Mouse (Mus musculus) embryonic facial prominence, embryonic 15.5 days (tissue): ENCODE data around the gene Mrm2. TPM values are rescaled to one million over a fixed set of nuclear protein-coding genes. Genes with fewer than 3 reads are reported as not detected.

Experiments
- ATAC-seq: fragments of 200-750 bp; cut with Nextera tagmentation; 2 replicates; pipeline ENCODE4 v1.8.0; 2017; ENCODE audit warnings: low read depth, moderate TSS enrichment; ENCODE audit not compliant: insufficient number of reproducible peaks, low FRiP score, low TSS enrichment
- H3K27ac ChIP-seq: fragments of 300-500 bp; sonication (generic); replicated peaks from 2 replicates; pipeline ENCODE4 v1.5.1; 2015; ENCODE audit warnings: mild to moderate bottlenecking, inconsistent platforms
- H3K27me3 ChIP-seq: fragments of 300-500 bp; sonication (generic); 2 replicates; pipeline ENCODE4 v1.6.1; 2015; ENCODE audit warnings: inconsistent platforms
- H3K36me3 ChIP-seq: fragments of 300-500 bp; sonication (generic); 2 replicates; pipeline ENCODE4 v1.6.1; 2015; ENCODE audit warnings: mild to moderate bottlenecking, inconsistent platforms
- H3K4me1 ChIP-seq: fragments of 300-500 bp; sonication (generic); 2 replicates; pipeline ENCODE4 v1.6.1; 2015; ENCODE audit warnings: inconsistent platforms
- H3K4me2 ChIP-seq: fragments of 300-500 bp; sonication (generic); replicated peaks from 2 replicates; pipeline ENCODE4 v1.6.1; 2015; ENCODE audit warnings: mild to moderate bottlenecking, inconsistent platforms
- H3K4me3 ChIP-seq: fragments of 300-500 bp; sonication (generic); replicated peaks from 2 replicates; pipeline ENCODE4 v1.5.1; 2015; ENCODE audit warnings: mild to moderate bottlenecking, inconsistent platforms
- H3K9ac ChIP-seq: fragments of 300-500 bp; sonication (generic); 2 replicates; pipeline ENCODE4 v1.6.1; 2015; ENCODE audit warnings: inconsistent platforms
- H3K9me3 ChIP-seq: fragments of 300-500 bp; sonication (generic); replicated peaks from 2 replicates; pipeline ENCODE4 v1.6.1; 2016; ENCODE audit warnings: inconsistent platforms
- WGBS: fragments of 180-500 bp; shearing (Covaris S2); methylation state at CpG from one replicate; pipeline ENCODE4 v1.1.7; 2015; 5-methylcytosine and 5-hydroxymethylcytosine counted together
- polyA plus RNA-seq: library from polyadenylated mRNA; unstranded; fragments of >200 nt; fragmentation: Nextera tagmentation; extraction: Ambion mirVana; gene quantifications from 2 replicates; pipeline ENCODE4 v1.2.1, GENCODE M21; 2015

Mrm2 gene
- polyA plus RNA-seq, 1 experiment from 2014 or later: 20.4 TPM

DNA sequence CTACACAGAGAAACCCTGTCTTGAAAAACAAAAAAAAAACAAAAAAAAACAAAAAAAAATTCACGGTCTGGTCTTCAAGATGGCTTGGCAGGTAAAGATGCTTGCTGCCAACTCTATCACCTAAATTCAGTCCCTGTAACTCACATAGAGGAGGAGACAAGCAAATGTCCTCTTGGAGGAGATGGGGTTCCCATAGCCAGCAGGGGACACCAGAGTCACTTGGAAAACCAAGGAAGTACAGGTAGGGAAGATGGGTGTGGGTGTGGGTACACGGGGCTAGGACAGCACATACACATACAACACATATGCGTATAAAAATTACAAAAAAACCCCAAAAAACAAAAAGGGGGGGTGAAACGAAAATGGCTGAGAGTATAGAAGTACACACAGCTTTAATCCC is 11.2 kb upstream of the Mrm2 start:
- ATAC-seq: no peak
- Histone ChIP-seq H3K36me3 (peaks cover 69% of the 10 kb centered on the region), H3K9me3 (no peaks in the 10 kb centered on the region), H3K27ac (no peak overlapping the region), H3K4me2 (no peak overlapping the region), H3K4me3 (no peak overlapping the region), H3K4me1 (no peaks in the 10 kb centered on the region), H3K27me3 (no peaks in the 10 kb centered on the region), H3K9ac (no peak overlapping the region)
- 84% methylated on average over 4 of the region's 4 CpGs for WGBS

DNA sequence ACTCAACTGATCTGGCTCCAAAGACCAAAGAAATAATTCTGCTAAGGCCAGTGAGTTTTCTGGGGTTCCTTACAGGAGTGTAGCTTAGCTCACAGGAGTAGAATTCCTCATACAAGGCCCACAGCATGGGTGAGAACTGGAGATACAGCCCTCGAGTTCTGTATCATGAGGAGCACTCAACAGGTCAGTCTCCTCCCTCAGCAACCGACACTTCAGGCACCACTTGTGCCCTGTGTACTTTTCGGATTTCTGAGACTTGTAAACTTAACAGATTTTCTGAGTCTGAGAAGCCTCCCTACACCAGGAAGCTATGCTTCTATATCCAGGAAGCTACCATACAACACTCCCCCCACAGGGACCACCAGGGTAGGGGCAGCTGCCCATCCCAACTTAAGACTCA is 8.1 kb upstream of the Mrm2 start:
- H3K9me3 ChIP-seq: no peaks in the 10 kb centered on the region
- peaks cover 58% of the 10 kb centered on the region for H3K36me3 ChIP-seq
- no peak for ATAC-seq
- no peak overlapping the region for H3K4me2 ChIP-seq
- H3K4me3 ChIP-seq: no peak overlapping the region
- H3K9ac ChIP-seq: no peak overlapping the region
- 91% methylated on average over 3 of the region's 3 CpGs for WGBS
- no peaks in the 10 kb centered on the region for H3K27me3 ChIP-seq
- H3K27ac ChIP-seq: no peak overlapping the region
- H3K4me1 ChIP-seq: no peaks in the 10 kb centered on the region

DNA sequence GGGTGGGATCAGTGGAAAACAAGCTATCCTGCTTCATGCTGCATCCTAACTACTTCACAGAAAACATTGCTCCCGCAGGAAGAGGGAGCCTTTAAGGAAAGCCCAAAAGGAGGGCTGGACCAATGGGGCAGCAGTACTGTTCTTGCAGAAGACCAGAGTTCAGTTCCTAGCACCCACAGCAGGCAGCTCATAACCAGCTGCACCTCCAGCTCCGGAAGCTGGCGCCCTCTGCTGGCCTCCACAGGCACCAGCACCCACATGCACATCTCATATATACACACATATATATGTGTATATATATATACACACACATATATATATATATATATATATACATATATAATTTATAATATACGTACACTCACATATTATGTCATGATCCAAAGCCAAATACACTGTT is 7.1 kb upstream of the Mrm2 start:
- WGBS: 99% methylated on average over 4 of the region's 4 CpGs

DNA sequence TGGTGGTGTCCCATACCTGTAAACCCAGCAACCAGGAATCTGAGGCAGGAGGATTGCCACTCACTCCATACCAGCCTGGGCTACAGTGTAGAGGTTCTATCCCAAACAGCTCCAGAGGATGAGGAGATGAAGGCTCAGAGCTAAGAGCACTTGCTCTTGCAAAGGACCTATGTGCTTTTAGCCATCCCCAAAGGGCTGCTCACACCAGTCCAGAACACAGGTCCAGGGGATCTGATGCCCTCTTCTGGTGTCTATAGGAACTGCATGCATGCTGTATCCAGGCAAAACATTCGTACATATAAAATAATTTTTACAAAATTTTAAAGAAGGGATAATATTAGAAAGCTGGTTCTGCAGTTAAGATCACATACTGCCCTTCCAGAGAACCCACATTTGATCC is 5.0 kb upstream of the Mrm2 start:
- no peak overlapping the region for H3K4me3 ChIP-seq
- H3K27ac ChIP-seq: no peak overlapping the region
- WGBS: 73% methylated on average over 1 of the region's 1 CpGs
- no peak overlapping the region for H3K9ac ChIP-seq
- H3K36me3 ChIP-seq: peaks cover 43% of the 10 kb centered on the region
- H3K4me2 ChIP-seq: no peak overlapping the region
- ATAC-seq: no peak
- no peaks in the 10 kb centered on the region for H3K27me3 ChIP-seq
- no peaks in the 10 kb centered on the region for H3K9me3 ChIP-seq
- peaks cover 12% of the 10 kb centered on the region for H3K4me1 ChIP-seq

More for the DNA sequence above, 7.1 kb upstream of the Mrm2 start:
- Histone ChIP-seq H3K4me1 (no peaks in the 10 kb centered on the region), H3K27me3 (no peaks in the 10 kb centered on the region), H3K4me3 (no peak overlapping the region), H3K9me3 (no peaks in the 10 kb centered on the region), H3K9ac (no peak overlapping the region), H3K36me3 (peaks cover 50% of the 10 kb centered on the region), H3K4me2 (no peak overlapping the region), H3K27ac (no peak overlapping the region)
- no peak for ATAC-seq

DNA sequence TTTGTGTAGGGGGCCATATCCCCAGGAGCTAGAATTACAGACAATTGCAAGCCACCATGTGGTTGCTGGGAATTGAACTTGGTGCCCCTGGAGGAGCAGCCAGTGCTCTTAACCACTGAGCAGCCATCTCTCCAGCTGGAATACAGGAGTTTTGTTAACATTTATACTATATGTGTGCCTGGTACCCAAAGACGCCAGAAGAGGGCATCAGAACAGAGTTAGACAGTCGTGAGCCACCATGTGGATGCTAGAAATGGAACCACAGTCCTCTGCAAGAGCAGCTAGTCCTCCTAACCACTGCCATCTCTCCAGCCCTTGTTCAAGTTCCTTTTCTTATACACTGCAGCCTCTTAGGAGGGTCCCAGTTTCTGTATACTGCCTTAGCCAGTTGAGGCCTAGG is 1.9 kb upstream of the Mrm2 start:
- H3K4me1 ChIP-seq: peaks cover 27% of the 10 kb centered on the region
- H3K4me3 ChIP-seq: no peak overlapping the region
- H3K27ac ChIP-seq: no peak overlapping the region
- H3K9ac ChIP-seq: no peak overlapping the region
- 27% methylated on average over 2 of the region's 2 CpGs for WGBS
- no peaks in the 10 kb centered on the region for H3K27me3 ChIP-seq
- ATAC-seq: no peak
- H3K4me2 ChIP-seq: no peak overlapping the region
- no peaks in the 10 kb centered on the region for H3K9me3 ChIP-seq
- peaks cover 27% of the 10 kb centered on the region for H3K36me3 ChIP-seq

DNA sequence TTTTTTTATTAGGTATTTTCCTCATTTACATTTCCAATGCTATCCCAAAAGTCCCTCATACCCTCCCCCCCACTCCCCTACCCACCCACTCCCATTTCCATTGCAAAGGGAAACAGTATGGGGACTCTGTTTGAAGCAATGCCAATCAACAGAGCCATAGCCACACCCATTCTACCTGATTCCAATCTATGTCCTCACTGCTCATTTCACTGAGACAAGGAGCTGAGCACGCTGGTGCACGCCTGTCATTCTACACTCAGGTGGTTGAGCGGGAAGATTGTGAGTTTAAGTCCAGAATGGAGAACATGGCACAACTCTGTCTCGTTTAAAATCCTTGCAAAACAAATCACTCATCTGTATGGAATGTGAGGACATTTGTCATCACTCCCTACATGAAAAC is 821 bp upstream of the Mrm2 start:
- WGBS: 40% methylated on average over 4 of the region's 4 CpGs
- H3K4me3 ChIP-seq: peak overlapping the region; percentile 68
- H3K27ac ChIP-seq: 0 out of 2 replicates have a peak overlapping the region, but pooled peaks have one; percentile 28

DNA sequence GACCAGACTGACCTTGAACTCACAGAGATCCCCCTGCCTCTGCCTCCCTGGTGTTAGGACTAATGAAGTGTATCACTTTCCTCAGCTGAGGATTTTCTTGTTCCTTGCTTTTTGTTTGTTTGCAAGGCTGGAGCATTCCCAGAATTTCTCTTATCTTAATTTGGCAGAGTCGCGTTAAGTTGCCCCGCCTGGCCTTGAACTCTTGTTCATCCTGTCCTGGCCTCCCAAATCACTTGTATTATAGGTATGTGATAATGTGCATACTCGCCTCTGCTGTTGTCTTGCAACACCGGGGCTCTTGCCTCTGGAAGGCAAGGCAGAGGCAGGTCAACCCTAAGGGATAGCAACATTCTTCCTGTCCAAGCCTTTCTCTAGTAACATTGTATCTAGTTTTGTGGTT is 7.6 kb downstream of the Mrm2 start:
- Histone ChIP-seq H3K36me3 (peaks cover 31% of the 10 kb centered on the region), H3K4me2 (no peak overlapping the region), H3K27ac (no peak overlapping the region), H3K4me1 (peaks cover 13% of the 10 kb centered on the region), H3K9ac (no peak overlapping the region), H3K4me3 (no peak overlapping the region), H3K27me3 (no peaks in the 10 kb centered on the region), H3K9me3 (no peaks in the 10 kb centered on the region)
- WGBS: 87% methylated on average over 5 of the region's 5 CpGs
- ATAC-seq: no peak

More for the DNA sequence above, 821 bp upstream of the Mrm2 start:
- no peak overlapping the region for H3K9ac ChIP-seq
- H3K9me3 ChIP-seq: no peaks in the 10 kb centered on the region
- H3K4me2 ChIP-seq: peak overlapping the region; percentile 87
- no peaks in the 10 kb centered on the region for H3K27me3 ChIP-seq
- no peak for ATAC-seq
- H3K36me3 ChIP-seq: peaks cover 27% of the 10 kb centered on the region
- H3K4me1 ChIP-seq: peaks cover 27% of the 10 kb centered on the region

DNA sequence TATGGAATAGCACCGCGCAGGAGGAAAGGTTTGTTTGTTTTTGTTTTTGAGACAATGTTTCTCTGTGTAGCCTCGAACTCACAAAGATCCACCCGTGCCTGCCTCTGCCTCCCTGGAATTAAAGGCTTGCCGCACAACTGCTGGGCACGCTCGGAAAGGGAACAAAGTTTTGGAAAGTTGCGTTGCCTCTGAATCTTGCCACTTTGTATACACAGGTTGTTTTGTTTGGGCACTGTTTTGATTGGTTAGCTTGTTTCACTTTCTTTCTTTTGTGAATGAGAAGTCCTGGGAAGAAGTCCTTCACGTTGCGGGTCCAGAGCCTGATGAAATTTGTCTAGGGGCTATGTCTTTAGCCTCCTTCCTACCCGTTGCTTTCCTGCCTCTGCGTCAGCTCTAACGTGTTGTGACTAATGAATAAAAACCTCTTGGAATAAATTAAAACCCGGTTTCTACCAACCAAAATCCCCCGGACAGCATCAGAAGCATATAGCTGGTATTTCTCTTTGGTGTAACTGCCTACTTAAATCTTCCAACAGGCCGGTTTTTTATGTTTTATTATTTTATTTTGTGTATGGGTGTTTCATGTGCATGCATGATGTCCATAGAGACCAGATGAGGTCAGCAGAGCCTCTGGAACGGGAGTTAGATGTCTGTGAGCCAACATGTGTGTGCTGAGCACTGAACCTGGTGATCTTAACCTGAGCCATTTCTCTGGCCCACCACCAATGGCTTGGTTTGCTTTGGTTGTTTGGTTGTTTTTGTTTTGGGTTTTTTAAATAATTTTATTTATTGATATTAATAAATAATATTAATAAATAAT is 9.7 kb downstream of the Mrm2 start:
- Histone ChIP-seq H3K9me3 (no peaks in the 10 kb centered on the region), H3K36me3 (peaks cover 12% of the 10 kb centered on the region), H3K4me2 (peak overlapping the region; percentile 71), H3K27ac (peak overlapping the region; percentile 91), H3K4me3 (peak overlapping the region; percentile 94), H3K9ac (peak overlapping the region; percentile 100), H3K4me1 (peaks cover 20% of the 10 kb centered on the region), H3K27me3 (no peaks in the 10 kb centered on the region)
- WGBS: 1% methylated on average over 17 of the region's 17 CpGs
- ATAC-seq: no peak

DNA sequence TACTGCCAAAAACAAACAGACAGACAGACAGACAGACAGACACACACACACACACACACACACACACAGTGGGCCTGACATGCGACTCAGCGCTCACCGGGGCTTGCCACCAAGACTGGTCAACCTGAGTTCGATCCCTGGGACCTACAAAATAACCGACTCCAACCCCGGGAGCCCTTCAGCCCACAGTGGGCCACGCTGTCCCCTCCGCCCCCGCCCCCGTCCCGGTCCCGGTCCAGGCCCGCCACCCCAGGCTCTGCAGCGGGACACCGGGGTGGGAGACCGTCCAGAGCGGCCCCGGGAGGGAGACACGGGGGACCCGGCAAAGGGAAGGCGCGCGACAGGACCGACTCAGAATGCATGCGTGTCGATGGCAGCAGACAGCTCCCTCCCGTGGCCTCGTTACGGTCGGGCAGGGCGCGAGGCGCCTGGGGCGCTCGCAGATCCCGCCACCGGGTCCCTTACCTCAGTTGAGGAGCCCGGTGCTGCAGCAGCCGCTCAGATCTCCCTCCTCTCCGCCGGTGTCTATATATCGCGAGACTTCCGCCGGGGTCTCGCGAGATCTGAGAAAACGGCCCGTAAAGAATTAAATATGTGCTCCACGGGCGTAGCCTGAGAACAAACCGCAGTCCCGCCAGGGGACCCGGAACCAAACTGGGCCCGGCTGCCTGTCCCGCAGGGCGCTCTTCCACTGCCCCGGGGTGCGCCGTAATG is 10.5 kb downstream of the Mrm2 start, which contains the start of the genes Mad1l1 and Nudt1:
Gene Mad1l1 (minus strand): TSS at position 511 of the 714 bp plus-strand sequence.
Gene Nudt1 (plus strand): TSS at position 615 of the 714 bp plus-strand sequence.
- peaks cover 4% of the 10 kb centered on the region; the same call in 1 of the 2 replicates for H3K36me3 ChIP-seq
- no peaks in the 10 kb centered on the region for H3K9me3 ChIP-seq
- peak within 1 kb of the TSS; percentile 71 for H3K4me2 ChIP-seq
- H3K4me3 ChIP-seq: peak within 1 kb of the TSS; percentile 94
- H3K4me1 ChIP-seq: peaks cover 23% of the 10 kb centered on the region
- under 1% methylated on average over 53 of the region's 60 CpGs for WGBS
- H3K9ac ChIP-seq: peak within 1 kb of the TSS; percentile 100
- no peaks in the 10 kb centered on the region for H3K27me3 ChIP-seq
- H3K27ac ChIP-seq: peak within 1 kb of the TSS; percentile 91
- peak; percentile 86 for ATAC-seq

DNA sequence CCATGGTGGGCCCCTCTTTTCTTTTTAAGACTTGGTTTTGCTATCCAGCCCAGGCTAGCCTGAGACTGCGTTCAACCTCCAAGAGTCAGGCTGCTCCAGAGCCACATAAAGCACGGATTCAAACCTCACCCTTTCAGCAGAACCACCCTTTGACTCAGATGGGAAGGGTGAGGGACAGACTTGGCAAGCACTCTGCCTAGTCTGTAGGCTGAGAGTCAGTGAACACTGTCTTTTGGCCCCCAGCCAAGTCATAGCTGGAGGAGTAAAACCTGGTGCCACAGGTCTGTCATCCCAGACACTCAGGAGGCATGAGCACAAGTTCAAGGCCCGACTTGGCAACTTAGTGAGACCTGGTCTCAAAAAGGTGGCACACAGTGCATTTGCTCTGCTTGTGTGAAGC is 15.0 kb downstream of the Mrm2 start:
- Histone ChIP-seq H3K36me3 (peaks cover 32% of the 10 kb centered on the region), H3K4me1 (peaks cover 23% of the 10 kb centered on the region), H3K9me3 (no peaks in the 10 kb centered on the region), H3K4me2 (no peak overlapping the region), H3K27ac (no peak overlapping the region), H3K27me3 (no peaks in the 10 kb centered on the region), H3K9ac (no peak overlapping the region), H3K4me3 (no peak overlapping the region)
- 73% methylated on average over 3 of the region's 3 CpGs for WGBS
- ATAC-seq: no peak

DNA sequence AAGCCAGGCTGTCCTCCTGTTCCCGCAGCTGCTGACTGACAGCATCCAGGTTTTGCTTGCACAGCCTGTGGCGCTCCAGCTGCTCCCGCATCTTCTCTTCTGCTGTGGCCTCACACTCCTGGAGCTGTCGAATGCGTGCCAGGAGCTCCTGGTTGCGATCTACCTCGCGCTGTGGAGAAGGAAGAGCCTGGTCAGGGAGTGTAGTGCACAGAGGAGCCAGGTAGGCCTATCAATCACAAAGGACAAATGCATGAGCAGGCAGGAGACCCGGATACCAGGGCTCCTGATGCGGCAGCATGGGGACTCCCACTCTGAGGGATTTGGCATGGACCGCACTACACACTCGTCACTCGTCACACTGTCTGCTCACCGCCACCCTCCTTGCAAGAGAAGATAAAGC is 24.1 kb downstream of the Mrm2 start:
- no peak for ATAC-seq
- H3K27me3 ChIP-seq: no peaks in the 10 kb centered on the region
- H3K36me3 ChIP-seq: peaks cover 88% of the 10 kb centered on the region
- H3K9ac ChIP-seq: no peak overlapping the region
- no peak overlapping the region for H3K4me3 ChIP-seq
- 89% methylated on average over 14 of the region's 14 CpGs for WGBS
- no peaks in the 10 kb centered on the region for H3K4me1 ChIP-seq
- no peaks in the 10 kb centered on the region for H3K9me3 ChIP-seq
- H3K27ac ChIP-seq: no peak overlapping the region
- no peak overlapping the region for H3K4me2 ChIP-seq
